Mouse (Mus musculus) myocyte (in vitro differentiated cells): ENCODE measurements around the gene Lrrc18.

ENCODE experiments used
- CEBPB ChIP-seq: IDR thresholded peaks from 2 replicates; pipeline ENCODE4 v1.6.1; 2011; ENCODE audit warnings: mild to moderate bottlenecking, moderate library complexity; ENCODE audit not compliant: poor library complexity, insufficient read depth, severe bottlenecking
- E2F4 ChIP-seq: IDR thresholded peaks from one replicate; pipeline ENCODE4 v1.6.1; 2011; ENCODE audit warnings: mild to moderate bottlenecking, control low read depth, moderate library complexity; ENCODE audit not compliant: insufficient read depth
- MAX ChIP-seq: IDR thresholded peaks from one replicate; pipeline ENCODE4 v1.6.1; 2011; ENCODE audit warnings: low read depth, mild to moderate bottlenecking, control low read depth
- MYOG ChIP-seq, 3 experiments: IDR thresholded peaks; one replicate each; pipeline ENCODE4 v1.6.1; 2011; ENCODE audit warnings: control low read depth in 2 of 3, low read depth in 2 of 3, mild to moderate bottlenecking in 2 of 3; ENCODE audit not compliant: insufficient read length in 2 of 3, control insufficient read depth in 1 of 3, insufficient read depth in 1 of 3
- POLR2A ChIP-seq: IDR thresholded peaks from one replicate; pipeline ENCODE4 v1.6.1; 2011; ENCODE audit warnings: low read depth, mild to moderate bottlenecking, control low read depth, moderate library complexity; ENCODE audit not compliant: insufficient read length
- SRF ChIP-seq: IDR thresholded peaks from one replicate; pipeline ENCODE4 v1.6.1; 2011; ENCODE audit warnings: low read depth; ENCODE audit not compliant: control insufficient read depth, insufficient read length
- TCF12 ChIP-seq: IDR thresholded peaks from one replicate; pipeline ENCODE4 v1.6.1; 2011; ENCODE audit warnings: mild to moderate bottlenecking, control low read depth; ENCODE audit not compliant: poor library complexity, insufficient read depth, severe bottlenecking

- no peak for TF ChIP-seq E2F4
- TF ChIP-seq CEBPB = no peak
- TF ChIP-seq TCF12 = no peak
- no peak for TF ChIP-seq POLR2A
- TF ChIP-seq MYOG (IDR thresholded peaks at IDR 0.05; ENCODE audit: control insufficient read depth in 1 of 3, insufficient read depth in 1 of 3, insufficient read length in 2 of 3, low read depth in 2 of 3) = no peak
- TF ChIP-seq SRF = no peak
- no peak for TF ChIP-seq MAX
These were observed 30.7 kb upstream of the Lrrc18 start for GRCm38 (mm10) chr14:32960481-32960880.
